Mouse (Mus musculus) kidney, postnatal 0 days (tissue): ENCODE data around the gene Gm5127. TPM values are rescaled to one million over a fixed set of nuclear protein-coding genes. Genes with fewer than 3 reads are reported as not detected.

Experiments
- ATAC-seq: fragments of 200-750 bp; cut with Nextera tagmentation; replicated peaks from 2 replicates; pipeline ENCODE4 v1.8.0; 2017; ENCODE audit warnings: low read depth, moderate number of reproducible peaks, moderate TSS enrichment, moderate library complexity; ENCODE audit not compliant: low FRiP score
- DNase-seq: peaks from one replicate; pipeline ENCODE4 v3.0.0-alpha.2; 2016; ENCODE audit warnings: low spot score
- H3K27ac ChIP-seq: fragments of 300-500 bp; sonication (generic); 2 replicates; pipeline ENCODE4 v1.5.1; 2014; ENCODE audit warnings: mild to moderate bottlenecking
- H3K27me3 ChIP-seq: fragments of 300-500 bp; sonication (generic); 2 replicates; pipeline ENCODE4 v1.6.1; 2014; ENCODE audit warnings: low read length, mixed read lengths; ENCODE audit not compliant: insufficient read depth
- H3K36me3 ChIP-seq: fragments of 300-500 bp; sonication (generic); 2 replicates; pipeline ENCODE4 v1.6.1; 2014; ENCODE audit warnings: low read length, mixed read lengths; ENCODE audit not compliant: insufficient read depth
- H3K4me1 ChIP-seq: fragments of 300-500 bp; sonication (generic); replicated peaks from 2 replicates; pipeline ENCODE4 v1.6.1; 2014; ENCODE audit warnings: antibody characterized with exemption, low read length, mixed read lengths; ENCODE audit not compliant: insufficient read depth
- H3K4me2 ChIP-seq: fragments of 300-500 bp; sonication (generic); 2 replicates; pipeline ENCODE4 v1.6.1; 2014; ENCODE audit warnings: mild to moderate bottlenecking, low read length, moderate library complexity, mixed read lengths
- H3K4me3 ChIP-seq: fragments of 300-500 bp; sonication (generic); replicated peaks from 2 replicates; pipeline ENCODE4 v1.5.1; 2014; ENCODE audit warnings: low read depth, low read length
- H3K9ac ChIP-seq: fragments of 300-500 bp; sonication (generic); 2 replicates; pipeline ENCODE4 v1.6.1; 2014; ENCODE audit warnings: low read depth, low read length
- H3K9me3 ChIP-seq: fragments of 300-500 bp; sonication (generic); replicated peaks from 2 replicates; pipeline ENCODE4 v1.6.1; 2016; ENCODE audit warnings: low read length, inconsistent platforms, mixed read lengths
- CTCF ChIP-seq: IDR thresholded peaks from 2 replicates; pipeline ENCODE4 v1.5.1; 2016; ENCODE audit warnings: antibody characterized with exemption, low read depth, mild to moderate bottlenecking, moderate library complexity
- WGBS: fragments of 180-500 bp; shearing (Covaris S2); extraction: QIAGEN DNeasy Blood & Tissue Kit; methylation state at CpG from one replicate; pipeline ENCODE4 v1.1.7; 2014; 5-methylcytosine and 5-hydroxymethylcytosine counted together
- polyA plus RNA-seq: library from polyadenylated mRNA; unstranded; fragments of >200 nt; fragmentation: Nextera tagmentation; extraction: Ambion mirVana; gene quantifications from 2 replicates; pipeline ENCODE4 v1.2.1, GENCODE M21; 2015

The Gm5127 gene
- polyA plus RNA-seq = 0.51 and 0.60 TPM in 2 replicates

DNA sequence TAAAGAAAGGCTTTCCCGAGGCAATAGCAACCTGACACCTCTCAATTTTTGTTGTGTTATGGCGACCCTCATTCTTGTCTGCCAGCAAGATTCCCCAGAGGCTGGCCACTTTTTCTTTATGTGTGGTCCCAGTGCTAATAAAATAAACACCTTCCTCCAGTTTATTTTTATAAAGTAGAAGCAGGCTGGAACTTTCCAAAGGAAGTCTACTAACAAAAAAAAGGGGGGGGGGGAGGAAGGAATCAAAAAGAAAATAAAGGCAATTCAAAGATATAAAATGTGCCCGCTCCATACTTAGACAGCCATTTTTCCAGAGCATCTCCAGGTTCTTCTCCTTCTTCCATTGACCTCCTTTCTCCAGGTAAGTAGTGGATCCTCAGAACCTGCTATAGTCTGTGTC, at the start of gene Gm5127:
Gm5127 (plus strand) TSS at position 301 of the 400 bp plus-strand sequence.
- Histone ChIP-seq H3K9me3 (no peaks in the 10 kb centered on the region), H3K27ac (no peak within 1 kb of the TSS), H3K4me3 (no peak within 1 kb of the TSS), H3K27me3 (no peaks in the 10 kb centered on the region), H3K4me2 (no peak within 1 kb of the TSS), H3K36me3 (no peaks in the 10 kb centered on the region), H3K4me1 (no peaks in the 10 kb centered on the region), H3K9ac (no peak within 1 kb of the TSS)
- 48% methylated on average over 3 of the region's 3 CpGs for WGBS
- TF ChIP-seq CTCF = no peak
- DNase-seq (no peak), ATAC-seq (no peak)

DNA sequence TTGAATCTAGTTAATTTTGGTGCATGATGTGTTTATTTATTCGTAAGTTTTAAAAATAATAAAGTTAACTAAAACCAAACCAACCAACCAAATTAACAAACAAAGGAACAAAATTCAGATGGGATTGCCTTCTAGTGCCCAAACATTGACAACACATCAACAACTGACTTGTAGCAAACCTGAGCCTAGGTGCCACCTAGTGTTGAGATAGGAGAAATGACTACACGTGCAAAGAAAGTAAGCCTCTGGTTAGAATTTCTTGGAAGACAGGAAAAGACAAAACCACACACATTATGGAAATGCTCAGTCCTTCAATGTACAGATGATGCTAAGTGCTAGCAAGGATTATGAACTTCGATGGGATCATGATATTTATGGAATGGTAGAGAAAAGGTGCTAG, 46.6 kb upstream of the Gm5127 start:
- H3K4me2 ChIP-seq = no peak overlapping the region
- peak; percentile 44 for TF ChIP-seq CTCF
- H3K27me3 ChIP-seq = no peaks in the 10 kb centered on the region
- DNase-seq = no peak
- H3K36me3 ChIP-seq = no peaks in the 10 kb centered on the region
- WGBS = 43% methylated on average over 3 of the region's 3 CpGs
- H3K4me1 ChIP-seq = no peaks in the 10 kb centered on the region
- no peak for ATAC-seq
- no peak overlapping the region for H3K27ac ChIP-seq
- H3K9ac ChIP-seq = no peak overlapping the region
- no peaks in the 10 kb centered on the region for H3K9me3 ChIP-seq
- H3K4me3 ChIP-seq = no peak overlapping the region

GRCm38 (mm10) chrX:106555457-106555856, 27.5 kb upstream of the Gm5127 start:
- H3K4me2 ChIP-seq = no peak overlapping the region
- H3K9me3 ChIP-seq = no peaks in the 10 kb centered on the region
- H3K36me3 ChIP-seq = no peaks in the 10 kb centered on the region
- H3K27ac ChIP-seq = no peak overlapping the region
- no peak overlapping the region for H3K4me3 ChIP-seq
- no peak overlapping the region for H3K9ac ChIP-seq
- no peak for TF ChIP-seq CTCF
- H3K27me3 ChIP-seq = no peaks in the 10 kb centered on the region
- DNase-seq = no peak
- 63% methylated on average over 2 of the region's 2 CpGs for WGBS
- H3K4me1 ChIP-seq = no peaks in the 10 kb centered on the region
- no peak for ATAC-seq

GRCm38 (mm10) chrX:106578966-106579365, 4.0 kb upstream of the Gm5127 start:
- Histone ChIP-seq H3K36me3 (no peaks in the 10 kb centered on the region), H3K9ac (no peak overlapping the region), H3K9me3 (no peaks in the 10 kb centered on the region), H3K27me3 (no peaks in the 10 kb centered on the region), H3K27ac (no peak overlapping the region), H3K4me3 (no peak overlapping the region), H3K4me2 (no peak overlapping the region), H3K4me1 (no peaks in the 10 kb centered on the region)
- 65% methylated on average over 3 of the region's 3 CpGs for WGBS
- TF ChIP-seq CTCF = no peak
- DNase-seq (no peak), ATAC-seq (no peak)

- H3K36me3 ChIP-seq = no peaks in the 10 kb centered on the region
- H3K4me1 ChIP-seq = no peaks in the 10 kb centered on the region
- H3K4me2 ChIP-seq = no peak overlapping the region
- H3K4me3 ChIP-seq = no peak overlapping the region
- TF ChIP-seq CTCF = peak; percentile 35
- no peak for ATAC-seq
- no peak overlapping the region for H3K27ac ChIP-seq
- no peaks in the 10 kb centered on the region for H3K9me3 ChIP-seq
- peak; percentile 5 for DNase-seq
- H3K27me3 ChIP-seq = no peaks in the 10 kb centered on the region
- H3K9ac ChIP-seq = no peak overlapping the region
Measured at GRCm38 (mm10) chrX:106580410-106580809, 2.6 kb upstream of the Gm5127 start.

- Histone ChIP-seq H3K4me3 (no peak overlapping the region), H3K9ac (no peak overlapping the region), H3K4me2 (no peak overlapping the region), H3K27me3 (no peaks in the 10 kb centered on the region), H3K36me3 (no peaks in the 10 kb centered on the region), H3K4me1 (no peaks in the 10 kb centered on the region), H3K9me3 (no peaks in the 10 kb centered on the region), H3K27ac (no peak overlapping the region)
- DNase-seq (peak; percentile 1), ATAC-seq (no peak)
- TF ChIP-seq CTCF = no peak
- 29% methylated on average over 2 of the region's 2 CpGs for WGBS
Measured at GRCm38 (mm10) chrX:106582197-106582596, 789 bp upstream of the Gm5127 start.

GRCm38 (mm10) chrX:106593914-106594313, 10.9 kb downstream of the Gm5127 start:
- Histone ChIP-seq H3K9me3 (no peaks in the 10 kb centered on the region), H3K27ac (no peak overlapping the region), H3K36me3 (no peaks in the 10 kb centered on the region), H3K4me2 (no peak overlapping the region), H3K27me3 (no peaks in the 10 kb centered on the region), H3K4me1 (no peaks in the 10 kb centered on the region), H3K4me3 (no peak overlapping the region), H3K9ac (no peak overlapping the region)
- DNase-seq (no peak), ATAC-seq (no peak)
- no peak for TF ChIP-seq CTCF
